Mouse (Mus musculus) liver, embryonic 15.5 days (tissue): ENCODE data around the gene Jtb. TPM values are rescaled to one million over a fixed set of nuclear protein-coding genes. Genes with fewer than 3 reads are reported as not detected.

Experiments used
- ATAC-seq: fragments of 200-750 bp; cut with Nextera tagmentation; 2 replicates; pipeline ENCODE4 v1.8.0; 2017; ENCODE audit warnings: moderate number of reproducible peaks, mild to moderate bottlenecking, moderate library complexity; ENCODE audit not compliant: insufficient read depth
- H3K27ac ChIP-seq: fragments of 300-500 bp; sonication (generic); replicated peaks from 2 replicates; pipeline ENCODE4 v1.5.1; 2015; ENCODE audit warnings: mild to moderate bottlenecking, inconsistent platforms
- H3K27me3 ChIP-seq: fragments of 300-500 bp; sonication (generic); 2 replicates; pipeline ENCODE4 v1.6.1; 2015; ENCODE audit warnings: mild to moderate bottlenecking, inconsistent platforms
- H3K36me3 ChIP-seq: fragments of 300-500 bp; sonication (generic); replicated peaks from 2 replicates; pipeline ENCODE4 v1.6.1; 2015; ENCODE audit warnings: moderate library complexity, mild to moderate bottlenecking, inconsistent platforms
- H3K4me1 ChIP-seq: fragments of 300-500 bp; sonication (generic); replicated peaks from 2 replicates; pipeline ENCODE4 v1.6.1; 2015; ENCODE audit warnings: inconsistent platforms
- H3K4me2 ChIP-seq: fragments of 300-500 bp; sonication (generic); 2 replicates; pipeline ENCODE4 v1.6.1; 2015; ENCODE audit warnings: moderate library complexity, mild to moderate bottlenecking, inconsistent platforms
- H3K4me3 ChIP-seq: fragments of 300-500 bp; sonication (generic); replicated peaks from 2 replicates; pipeline ENCODE4 v1.5.1; 2015; ENCODE audit warnings: mild to moderate bottlenecking, inconsistent platforms
- H3K9ac ChIP-seq: fragments of 300-500 bp; sonication (generic); 2 replicates; pipeline ENCODE4 v1.6.1; 2015; ENCODE audit warnings: moderate library complexity, mild to moderate bottlenecking, inconsistent platforms
- H3K9me3 ChIP-seq: fragments of 300-500 bp; sonication (generic); replicated peaks from 2 replicates; pipeline ENCODE4 v1.6.1; 2016; ENCODE audit warnings: inconsistent platforms
- WGBS: fragments of 180-500 bp; shearing (Covaris S2); methylation state at CpG from one replicate; pipeline ENCODE4 v1.1.7; 2015; ENCODE audit warnings: mixed read lengths; ENCODE audit not compliant: insufficient replicate concordance; 5-methylcytosine and 5-hydroxymethylcytosine counted together
- microRNA-seq: library from miRNA; unstranded; fragments of <30 nt; microRNA quantifications from one replicate; pipeline ENCODE4, GENCODE M21; 2016
- polyA plus RNA-seq: library from polyadenylated mRNA; unstranded; fragments of >200 nt; fragmentation: Nextera tagmentation; extraction: Ambion mirVana; gene quantifications from 2 replicates; pipeline ENCODE4 v1.2.1, GENCODE M21; 2015

Gene Jtb
- polyA plus RNA-seq, 1 experiment from 2014 or later: 42.7 TPM

DNA sequence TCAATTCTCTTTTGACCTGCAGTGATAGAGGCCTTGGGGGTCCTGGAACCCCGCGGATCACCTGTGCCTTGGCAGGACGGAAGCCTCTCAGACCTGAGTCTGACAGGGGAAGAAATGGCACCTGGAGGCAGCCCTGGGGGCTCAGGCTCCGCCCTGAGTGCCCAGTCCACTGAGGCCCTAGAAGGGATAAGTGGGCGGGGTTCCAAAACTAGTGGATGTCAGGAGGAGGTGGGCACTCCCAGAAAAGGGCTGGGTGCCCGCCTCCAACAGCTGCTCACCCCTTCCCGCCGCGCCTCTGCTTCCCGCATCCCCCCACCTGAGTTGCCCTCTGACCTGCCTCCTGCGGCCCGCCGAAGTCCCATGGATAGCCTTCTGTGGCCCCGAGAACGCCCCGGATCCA is 45.5 kb downstream of the Jtb start:
- Histone ChIP-seq H3K4me3 (no peak overlapping the region), H3K9me3 (no peaks in the 10 kb centered on the region), H3K9ac (no peak overlapping the region), H3K27me3 (no peaks in the 10 kb centered on the region), H3K4me2 (no peak overlapping the region), H3K36me3 (peaks cover 67% of the 10 kb centered on the region), H3K27ac (no peak overlapping the region), H3K4me1 (no peaks in the 10 kb centered on the region)
- 70% methylated on average over 16 of the region's 16 CpGs for WGBS
- no peak for ATAC-seq

DNA sequence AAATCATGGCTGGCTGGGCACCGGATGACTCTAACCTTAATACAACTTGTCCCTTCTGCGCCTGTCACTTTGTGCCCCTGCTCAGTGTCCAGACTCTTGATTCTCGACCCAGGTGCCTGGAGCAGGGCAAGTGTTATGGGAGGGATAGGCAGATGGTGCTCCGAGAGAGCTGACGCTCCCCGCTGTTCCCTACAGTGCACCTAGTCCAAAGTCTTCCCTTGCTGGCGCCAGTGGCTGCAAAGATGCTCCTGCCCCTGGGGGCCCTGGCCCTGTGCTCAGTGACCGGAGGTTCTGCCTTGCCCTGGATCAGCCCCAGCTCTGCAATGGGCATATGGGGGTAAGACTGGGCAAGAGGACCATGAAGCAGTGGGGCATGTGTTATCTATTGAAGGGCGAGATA is 46.4 kb downstream of the Jtb start:
- Histone ChIP-seq H3K4me3 (no peak overlapping the region), H3K9me3 (no peaks in the 10 kb centered on the region), H3K27ac (no peak overlapping the region), H3K4me1 (no peaks in the 10 kb centered on the region), H3K36me3 (peaks cover 58% of the 10 kb centered on the region), H3K27me3 (no peaks in the 10 kb centered on the region), H3K9ac (no peak overlapping the region), H3K4me2 (no peak overlapping the region)
- ATAC-seq: no peak
- 79% methylated on average over 9 of the region's 9 CpGs for WGBS

DNA sequence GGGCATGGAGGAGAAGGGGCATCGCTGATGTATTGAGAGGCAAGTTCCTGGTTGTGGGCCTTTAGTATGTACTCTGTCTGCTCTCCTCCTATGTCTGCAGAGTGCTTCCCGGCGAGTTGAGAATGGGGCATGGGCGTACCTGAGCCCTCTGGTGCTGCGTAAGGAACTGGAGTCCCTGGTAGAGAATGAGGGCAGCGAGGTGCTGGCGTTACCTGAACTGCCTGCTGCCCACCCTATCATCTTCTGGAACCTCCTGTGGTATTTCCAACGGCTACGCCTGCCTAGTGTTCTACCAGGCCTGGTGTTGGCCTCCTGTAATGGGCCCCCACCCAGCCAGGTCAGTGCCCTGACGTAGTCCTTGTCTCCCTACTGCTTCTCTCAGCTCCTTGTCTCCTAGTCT is 46.8 kb downstream of the Jtb start:
- Histone ChIP-seq H3K4me1 (no peaks in the 10 kb centered on the region), H3K9ac (no peak overlapping the region), H3K4me2 (no peak overlapping the region), H3K9me3 (no peaks in the 10 kb centered on the region), H3K27me3 (no peaks in the 10 kb centered on the region), H3K4me3 (no peak overlapping the region), H3K36me3 (peaks cover 54% of the 10 kb centered on the region), H3K27ac (no peak overlapping the region)
- WGBS: 88% methylated on average over 10 of the region's 10 CpGs
- no peak for ATAC-seq

DNA sequence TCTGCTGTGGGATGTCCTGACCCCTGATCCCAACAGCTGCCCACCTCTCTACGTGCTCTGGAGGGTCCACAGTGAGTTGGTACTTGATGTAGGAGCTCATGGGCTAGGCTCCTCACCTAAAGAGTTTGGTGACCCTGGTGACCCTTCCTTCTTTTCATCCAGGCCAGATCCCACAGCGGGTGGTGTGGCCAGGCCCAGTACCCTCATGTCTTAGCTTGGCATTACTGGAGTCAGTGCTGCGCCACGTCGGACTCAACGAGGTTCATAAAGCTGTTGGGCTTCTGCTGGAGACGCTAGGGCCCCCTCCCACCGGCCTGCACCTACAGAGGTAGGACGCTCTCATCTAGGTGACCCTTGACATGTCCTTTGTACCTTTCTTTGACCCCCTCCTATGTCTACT is 47.8 kb downstream of the Jtb start:
- no peaks in the 10 kb centered on the region for H3K27me3 ChIP-seq
- peaks cover 45% of the 10 kb centered on the region for H3K36me3 ChIP-seq
- 79% methylated on average over 9 of the region's 9 CpGs for WGBS

DNA sequence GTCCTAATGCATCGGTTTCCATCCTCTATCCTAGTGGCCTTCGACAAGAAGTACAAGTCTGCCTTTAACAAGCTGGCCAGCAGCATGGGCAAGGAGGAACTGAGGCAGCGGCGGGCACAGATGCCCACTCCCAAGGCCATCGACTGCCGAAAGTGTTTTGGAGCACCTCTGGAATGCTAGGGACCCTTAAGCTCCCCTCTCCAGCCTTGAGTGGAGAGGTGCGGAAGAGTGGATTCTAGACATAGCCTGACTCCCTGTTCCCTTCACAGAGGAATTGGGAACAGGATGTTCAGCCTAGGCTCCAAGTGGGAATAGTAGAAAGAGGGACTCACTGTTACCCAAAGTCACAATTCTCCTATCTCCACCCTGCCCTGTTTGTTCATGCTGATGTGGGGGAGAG is 48.3 kb downstream of the Jtb start:
- peaks cover 43% of the 10 kb centered on the region for H3K36me3 ChIP-seq

More for the DNA sequence above, 47.8 kb downstream of the Jtb start:
- no peaks in the 10 kb centered on the region for H3K4me1 ChIP-seq
- no peaks in the 10 kb centered on the region for H3K9me3 ChIP-seq
- no peak overlapping the region for H3K9ac ChIP-seq
- H3K4me3 ChIP-seq: no peak overlapping the region
- no peak for ATAC-seq
- no peak overlapping the region for H3K27ac ChIP-seq
- H3K4me2 ChIP-seq: no peak overlapping the region

DNA sequence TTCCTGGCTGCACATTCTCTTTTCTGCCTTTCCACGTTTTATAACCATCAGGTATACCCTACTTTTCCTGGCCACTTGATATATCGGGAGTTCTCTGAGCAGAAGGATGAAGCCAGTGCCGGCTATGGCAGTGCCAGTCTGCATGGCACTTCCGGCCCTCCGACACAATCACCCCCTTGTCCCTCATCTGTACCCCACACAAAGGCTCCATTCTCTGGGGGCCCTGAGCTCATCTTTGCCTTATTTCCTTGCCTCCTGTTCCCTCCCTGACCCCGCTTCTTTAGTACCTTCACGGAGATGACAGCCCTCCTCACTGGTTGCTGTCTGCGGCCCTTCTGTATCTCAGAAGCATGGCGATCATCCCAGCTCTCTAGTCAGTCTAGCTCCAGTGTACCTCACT is 49.3 kb downstream of the Jtb start:
- Histone ChIP-seq H3K27ac (no peak overlapping the region), H3K9ac (no peak overlapping the region), H3K9me3 (no peaks in the 10 kb centered on the region), H3K4me1 (no peaks in the 10 kb centered on the region), H3K4me3 (no peak overlapping the region), H3K36me3 (peaks cover 39% of the 10 kb centered on the region), H3K4me2 (no peak overlapping the region), H3K27me3 (no peaks in the 10 kb centered on the region)
- no peak for ATAC-seq
- 86% methylated on average over 9 of the region's 9 CpGs for whole genome bisulfite sequencing

More for the DNA sequence above, 48.3 kb downstream of the Jtb start:
- WGBS: 80% methylated on average over 7 of the region's 7 CpGs
- Histone ChIP-seq H3K9ac (no peak overlapping the region), H3K27ac (no peak overlapping the region), H3K27me3 (no peaks in the 10 kb centered on the region), H3K4me3 (no peak overlapping the region), H3K4me1 (no peaks in the 10 kb centered on the region), H3K9me3 (no peaks in the 10 kb centered on the region), H3K4me2 (no peak overlapping the region)
- no peak for ATAC-seq

DNA sequence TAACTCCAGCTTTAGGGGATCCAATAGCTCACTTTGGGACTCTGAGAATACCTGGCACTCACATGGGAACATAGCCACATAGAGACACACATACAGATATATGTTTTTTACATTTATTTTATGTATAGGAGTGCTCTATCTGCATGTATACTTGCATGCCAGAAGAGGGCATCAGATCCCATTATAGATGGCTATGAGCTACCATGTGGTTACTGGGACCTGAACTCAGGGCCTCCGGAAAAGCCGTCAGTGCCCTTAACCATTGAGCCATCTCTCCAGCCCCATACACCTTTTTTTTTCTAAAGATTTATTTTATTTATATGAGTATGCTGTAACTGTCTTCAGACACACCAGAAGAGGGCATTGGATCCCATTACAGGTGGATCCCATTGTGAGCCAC is 52.8 kb downstream of the Jtb start:
- H3K27ac ChIP-seq: no peak overlapping the region
- no peak overlapping the region for H3K4me3 ChIP-seq
- H3K27me3 ChIP-seq: no peaks in the 10 kb centered on the region
- WGBS: 83% methylated on average over 2 of the region's 2 CpGs
- ATAC-seq: no peak
- no peak overlapping the region for H3K4me2 ChIP-seq
- H3K4me1 ChIP-seq: no peaks in the 10 kb centered on the region
- no peaks in the 10 kb centered on the region for H3K9me3 ChIP-seq
- H3K36me3 ChIP-seq: peaks cover 14% of the 10 kb centered on the region
- no peak overlapping the region for H3K9ac ChIP-seq

Small RNAs within 50 kb of the gene (microRNA-seq; reads per million reads assigned to microRNA genes)
- gene Mir7012: not detected

Other genes starting within 250 kb of the Jtb start
- gene Hax1, start 232.8 kb upstream of the Jtb start, polyA plus RNA-seq: 118 and 124 TPM in 2 replicates
- 71.4 and 75.6 TPM in 2 replicates for gene 4933434E20Rik, start 180.0 kb upstream of the Jtb start, polyA plus RNA-seq
- 54.0 and 61.5 TPM in 2 replicates for gene Ubap2l, start 179.0 kb upstream of the Jtb start, polyA plus RNA-seq
- gene Tpm3, start 158.9 kb upstream of the Jtb start, polyA plus RNA-seq: 185 and 190 TPM in 2 replicates
- 0.05 and 0.08 TPM in 2 replicates for gene Nup210l, start 127.5 kb upstream of the Jtb start, polyA plus RNA-seq
- gene Rps27, start 17.9 kb upstream of the Jtb start, polyA plus RNA-seq: 479 and 574 TPM in 2 replicates
- 3.7 and 4.7 TPM in 2 replicates for gene Rab13, start 17.9 kb upstream of the Jtb start, polyA plus RNA-seq
- gene Creb3l4, start 11.9 kb downstream of the Jtb start, polyA plus RNA-seq: 0.37 and 0.47 TPM in 2 replicates
- gene Slc39a1, start 16.6 kb downstream of the Jtb start, polyA plus RNA-seq: 27.6 and 28.1 TPM in 2 replicates
- 6.1 and 7.9 TPM in 2 replicates for gene Crtc2, start 22.6 kb downstream of the Jtb start, polyA plus RNA-seq
- gene Dennd4b, start 33.6 kb downstream of the Jtb start, polyA plus RNA-seq: 2.3 and 2.6 TPM in 2 replicates
- gene Gatad2b, start 61.6 kb downstream of the Jtb start, polyA plus RNA-seq: 3.4 and 3.5 TPM in 2 replicates
- 1.5 and 1.7 TPM in 2 replicates for gene Slc27a3, start 158.3 kb downstream of the Jtb start, polyA plus RNA-seq
- 9.2 and 9.9 TPM in 2 replicates for gene Ints3, start 202.0 kb downstream of the Jtb start, polyA plus RNA-seq
- gene Npr1, start 234.3 kb downstream of the Jtb start, polyA plus RNA-seq: 3.7 and 4.8 TPM in 2 replicates
- 48.2 and 50.8 TPM in 2 replicates for gene Ilf2, start 244.5 kb downstream of the Jtb start, polyA plus RNA-seq